Comparison of ENCODE assay signal across 29 mouse cellular contexts in the genomic region with DNA sequence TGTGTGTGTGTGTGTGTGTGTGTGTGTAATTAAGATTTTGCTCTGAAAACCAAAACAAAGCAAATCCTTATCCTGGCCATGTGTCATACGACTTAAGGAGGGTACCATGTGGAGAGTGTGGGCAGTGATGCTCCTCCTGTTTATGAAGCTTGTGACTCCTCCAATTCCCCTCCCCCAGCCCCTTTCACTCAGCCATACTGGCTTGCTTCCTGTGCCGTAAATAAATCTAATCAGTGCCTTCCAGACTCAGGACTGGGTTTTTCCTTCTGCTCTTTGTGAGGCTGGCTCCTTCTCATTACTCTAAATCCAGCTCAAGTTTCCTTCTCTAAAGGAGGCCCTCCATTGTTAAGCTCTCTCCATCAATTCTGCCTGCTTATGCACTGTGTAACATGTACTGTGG. TPM values are rescaled to one million over a fixed set of nuclear protein-coding genes. Genes with fewer than 3 reads are reported as not detected.
DNase-seq lines count a peak whose midpoint lies in the region; ATAC-seq and TF ChIP-seq lines count a peak whose summit lies in the region.
"Had no signal": no experiment of that assay in that cellular context is flagged by ENCODE, and none has a peak within 500 bp of the region (broad histone marks: within the 10 kb centered on the region; RNA-seq: fewer than 3 reads in every experiment).

No protein-coding gene starts in this region.

- no peak overlapping the region for H3K4me2 ChIP-seq in kidney, postnatal 0 days (ENCODE audit: low read length)
- peak overlapping the region; percentile 22 for H3K4me2 ChIP-seq in CH12.LX (ENCODE audit: insufficient read depth, low read depth, poor library complexity, severe bottlenecking)
- H3K4me2 ChIP-seq in embryonic facial prominence, embryonic 12.5 days (replicated peaks), result no peak overlapping the region
- H3K4me2 ChIP-seq: forebrain, embryonic 12.5 days; hindbrain, embryonic 14.5 days; midbrain, embryonic 12.5 days; neural tube, embryonic 12.5 days had no signal

- H3K4me3 ChIP-seq in kidney, postnatal 0 days (replicated peaks; ENCODE audit: low read depth, low read length), result no peak overlapping the region
- H3K4me3 ChIP-seq in CH12.LX (replicated peaks in 1 of 3; ENCODE audit: low read depth in 2 of 3, low read length in 2 of 3, poor library complexity in 1 of 3), result no peak overlapping the region
- no peak overlapping the region for H3K4me3 ChIP-seq in embryonic facial prominence, embryonic 12.5 days
- H3K4me3 ChIP-seq: forebrain, embryonic 12.5 days; heart, adult 2 months; midbrain, embryonic 12.5 days; neural tube, embryonic 12.5 days had no signal

- no peak for TF ChIP-seq POLR2A in CH12.LX (IDR thresholded peaks at IDR 0.05; ENCODE audit: low read depth, low read length)

- H3K9me3 ChIP-seq in kidney, postnatal 0 days (replicated peaks; ENCODE audit: low read length), result no peaks in the 10 kb centered on the region
- H3K9me3 ChIP-seq in CH12.LX (replicated peaks; ENCODE audit: low read length), result no peaks in the 10 kb centered on the region
- H3K9me3 ChIP-seq in embryonic facial prominence, embryonic 12.5 days, result no peaks in the 10 kb centered on the region
- H3K9me3 ChIP-seq: forebrain, embryonic 12.5 days; midbrain, embryonic 12.5 days; neural tube, embryonic 12.5 days had no signal

- DNase-seq in embryo, embryonic 11 days, result peak; percentile 31
- no peak for DNase-seq in embryo, embryonic 10 days (ENCODE audit: low spot score)
- DNase-seq in kidney, postnatal 0 days (ENCODE audit: low spot score), result peak; percentile 47
- no peak for DNase-seq in kidney, postnatal 25 days
- DNase-seq in CH12.LX (ENCODE audit: extremely low read depth), result no peak
- DNase-seq in lung, postnatal 36 days, result no peak
- DNase-seq in layer of hippocampus, adult 9-10 months (ENCODE audit: low spot score), result no peak
- DNase-seq: adrenal gland, adult 2 months; cerebellum, adult 8-10 months; gastrocnemius, postnatal 14 days; heart, adult 2 months; kidney, adult 8-10 months; lung, adult 18-20 months; lung, postnatal 4 days; right cerebral cortex, adult 18-20 months; spleen, adult 18-20 months; thymus, postnatal 36 days had no signal

- ATAC-seq in kidney, postnatal 0 days (replicated peaks; ENCODE audit: low FRiP score, low read depth), result no peak
- ATAC-seq in embryonic facial prominence, embryonic 12.5 days (ENCODE audit: insufficient number of reproducible peaks, insufficient read depth, low FRiP score, low TSS enrichment), result no peak

- TF ChIP-seq EP300 in CH12.LX (IDR thresholded peaks at IDR 0.05; ENCODE audit: low read length), result no peak

- peaks cover 7% of the 10 kb centered on the region; the same call in 1 of the 2 replicates for H3K4me1 ChIP-seq in kidney, postnatal 0 days (replicated peaks; ENCODE audit: insufficient read depth, low read length)
- peaks cover 14 to 18% of the 10 kb centered on the region in 2 experiments for H3K4me1 ChIP-seq in CH12.LX (ENCODE audit: control insufficient read depth in 1 of 2, insufficient read depth in 2 of 2)
- H3K4me1 ChIP-seq in embryonic facial prominence, embryonic 12.5 days, result peaks cover 9% of the 10 kb centered on the region

- H3K27me3 ChIP-seq in kidney, postnatal 0 days (ENCODE audit: insufficient read depth, low read length), result no peaks in the 10 kb centered on the region
- H3K27me3 ChIP-seq in CH12.LX (replicated peaks), result peaks cover 38% of the 10 kb centered on the region
- H3K27me3 ChIP-seq in embryonic facial prominence, embryonic 12.5 days, result no peaks in the 10 kb centered on the region

- 7% methylated on average over 2 of the region's 2 CpGs for WGBS in kidney, postnatal 0 days
- 29% methylated on average over 2 of the region's 2 CpGs for WGBS in embryonic facial prominence, embryonic 12.5 days

- no peaks in the 10 kb centered on the region for H3K36me3 ChIP-seq in kidney, postnatal 0 days (ENCODE audit: insufficient read depth, low read length)
- no peaks in the 10 kb centered on the region for H3K36me3 ChIP-seq in CH12.LX (replicated peaks in 1 of 2; ENCODE audit: control insufficient read depth in 1 of 2, insufficient read depth in 1 of 2, low read length in 1 of 2)
- H3K36me3 ChIP-seq in embryonic facial prominence, embryonic 12.5 days, result no peaks in the 10 kb centered on the region
- H3K36me3 ChIP-seq: forebrain, embryonic 12.5 days; midbrain, embryonic 12.5 days; neural tube, embryonic 12.5 days had no signal

- no peak for TF ChIP-seq CTCF in kidney, postnatal 0 days (IDR thresholded peaks at IDR 0.05; ENCODE audit: low read depth)
- TF ChIP-seq CTCF in CH12.LX (conservative IDR thresholded peaks at IDR 0.05 in 1 of 2, IDR thresholded peaks at IDR 0.05 in 1 of 2; ENCODE audit: low read depth in 2 of 2, low read length in 2 of 2), result no peak

- in situ Hi-C loops in CH12.LX (cut with MboI; ENCODE audit: low pct_ligation_motif_present, low pct_unique_long_range_greater_than_20kb, low sequenced_read_pairs), result loop anchor here (10.0 kb wide), 1 partner anchor 202 kb away; no protein-coding TSS in a partner anchor

- peaks cover 11% of the 10 kb centered on the region for H3K79me2 ChIP-seq in CH12.LX (replicated peaks; ENCODE audit: control insufficient read depth, extremely low read depth, insufficient read depth, poor library complexity, severe bottlenecking)

- H3K27ac ChIP-seq in kidney, postnatal 0 days, result no peak overlapping the region
- no peak overlapping the region for H3K27ac ChIP-seq in CH12.LX (ENCODE audit: insufficient read depth, low read depth)
- H3K27ac ChIP-seq in embryonic facial prominence, embryonic 12.5 days, result 0 out of 2 replicates have a peak overlapping the region, but pooled peaks have one; percentile 31
- H3K27ac ChIP-seq: forebrain, embryonic 12.5 days; heart, adult 2 months; hindbrain, embryonic 14.5 days; midbrain, embryonic 12.5 days; neural tube, embryonic 12.5 days had no signal

- no peak for TF ChIP-seq RAD21 in CH12.LX (IDR thresholded peaks at IDR 0.05; ENCODE audit: low read depth, low read length)

- no peak overlapping the region for H3K9ac ChIP-seq in kidney, postnatal 0 days (ENCODE audit: low read depth, low read length)
- no peak overlapping the region; the same call in 1 of the 2 replicates for H3K9ac ChIP-seq in CH12.LX (ENCODE audit: insufficient read depth, low read depth)
- no peak overlapping the region for H3K9ac ChIP-seq in embryonic facial prominence, embryonic 12.5 days
- H3K9ac ChIP-seq: forebrain, embryonic 12.5 days; hindbrain, embryonic 14.5 days; midbrain, embryonic 12.5 days; neural tube, embryonic 12.5 days had no signal

- dilution Hi-C loops in CH12.LX (cut with MboI; ENCODE audit: extremely low pct_ligation_motif_present, extremely low pct_unique_long_range_greater_than_20kb, low sequenced_read_pairs), result no loop called here

TF ChIP-seq in CH12.LX, 34 proteins besides CTCF, POLR2A, EP300 and RAD21 (continues in another document):
- TF ChIP-seq USF1 (IDR thresholded peaks at IDR 0.05; ENCODE audit: low read depth, low read length) (no peak), JUND (conservative IDR thresholded peaks at IDR 0.05; ENCODE audit: low read depth, low read length) (no peak), ZKSCAN1 (IDR thresholded peaks at IDR 0.05; ENCODE audit: borderline replicate concordance, low read depth, low read length) (no peak), UBTF (IDR thresholded peaks at IDR 0.05; ENCODE audit: low read depth, low read length) (no peak), ELF1 (IDR thresholded peaks at IDR 0.05; ENCODE audit: low read depth, low read length) (no peak), BHLHE40 (IDR thresholded peaks at IDR 0.05; ENCODE audit: low read depth, low read length) (no peak), TBP (conservative IDR thresholded peaks at IDR 0.05; ENCODE audit: low read depth, low read length) (no peak), MEF2A (IDR thresholded peaks at IDR 0.05; ENCODE audit: borderline replicate concordance, low read depth, low read length) (no peak), NELFE (IDR thresholded peaks at IDR 0.05; ENCODE audit: low read depth, low read length) (no peak), MYC (IDR thresholded peaks at IDR 0.05; ENCODE audit: low read depth, low read length) (no peak), JUN (IDR thresholded peaks at IDR 0.05; ENCODE audit: insufficient read depth, low read depth, low read length) (no peak), NRF1 (IDR thresholded peaks at IDR 0.05; ENCODE audit: low read depth, low read length) (no peak)

RNA-seq across cellular contexts. Expression of gene Smtnl1, which starts 0.8 kb away (rescaled TPM):
- polyA plus RNA-seq in kidney, postnatal 0 days (2015; fragmentation: Nextera tagmentation; extraction: Ambion mirVana), result 0.36 and 0.37 TPM in 2 replicates
- total RNA-seq in CH12.LX (2012; rRNA removed) (0.71 and 1.5 TPM in 2 replicates), CH12.LX (2014; rRNA removed) (0.26 TPM in 1 of 2 replicates, not detected in the other)
- 0.13 and 0.14 TPM in 2 replicates for polyA plus RNA-seq in CH12.LX (2012; ENCODE audit: insufficient read length, low read depth)
- polyA plus RNA-seq in embryonic facial prominence, embryonic 12.5 days (2016; fragmentation: Nextera tagmentation; extraction: Ambion mirVana), result 0.13 and 0.23 TPM in 2 replicates
- total RNA-seq: adrenal gland, adult 2 months; common myeloid progenitor, adult 5-6 weeks; heart, adult 2 months; heart, postnatal 25 days; left cerebral cortex, postnatal 25 days had no signal
- polyA plus RNA-seq: adrenal gland, adult 2 months; forebrain, embryonic 12.5 days; frontal cortex, adult 2 months; heart, adult 2 months; hindbrain, embryonic 14.5 days; intestine, embryonic 14.5 days; large intestine, adult 2 months; liver, adult 2 months; neural tube, embryonic 12.5 days had no signal

RNA-seq across cellular contexts. Expression of gene Timm10, which starts 3.6 kb away (rescaled TPM):
- polyA plus RNA-seq in kidney, postnatal 0 days (2015; fragmentation: Nextera tagmentation; extraction: Ambion mirVana), result 63.6 and 71.1 TPM in 2 replicates
- total RNA-seq in CH12.LX (2012; rRNA removed) (81.2 and 99.6 TPM in 2 replicates), CH12.LX (2014; rRNA removed) (107 and 115 TPM in 2 replicates)
- 77.7 and 86.0 TPM in 2 replicates for polyA plus RNA-seq in CH12.LX (2012; ENCODE audit: insufficient read length, low read depth)
- 39.4 and 41.3 TPM in 2 replicates for polyA plus RNA-seq in embryonic facial prominence, embryonic 12.5 days (2016; fragmentation: Nextera tagmentation; extraction: Ambion mirVana)

RNA-seq across cellular contexts. Expression of gene Slc43a1, which starts 15.4 kb away (rescaled TPM):
- 8.3 and 8.5 TPM in 2 replicates for polyA plus RNA-seq in kidney, postnatal 0 days (2015; fragmentation: Nextera tagmentation; extraction: Ambion mirVana)
- total RNA-seq in CH12.LX (2012; rRNA removed) (4.9 and 5.0 TPM in 2 replicates), CH12.LX (2014; rRNA removed) (0.19 TPM in 1 of 2 replicates, not detected in the other)
- polyA plus RNA-seq in CH12.LX (2012; ENCODE audit: insufficient read length, low read depth), result 0.30 and 0.71 TPM in 2 replicates
- polyA plus RNA-seq in embryonic facial prominence, embryonic 12.5 days (2016; fragmentation: Nextera tagmentation; extraction: Ambion mirVana), result 19.0 and 19.6 TPM in 2 replicates

RNA-seq across cellular contexts. Expression of gene Ube2l6, which starts 24.6 kb away (rescaled TPM):
- polyA plus RNA-seq in kidney, postnatal 0 days (2015; fragmentation: Nextera tagmentation; extraction: Ambion mirVana), result 30.5 and 33.9 TPM in 2 replicates
- total RNA-seq in CH12.LX (2012; rRNA removed) (1.7 and 2.0 TPM in 2 replicates), CH12.LX (2014; rRNA removed) (7.3 and 8.5 TPM in 2 replicates)
- 4.1 and 5.0 TPM in 2 replicates for polyA plus RNA-seq in CH12.LX (2012; ENCODE audit: insufficient read length, low read depth)
- 32.9 and 33.5 TPM in 2 replicates for polyA plus RNA-seq in embryonic facial prominence, embryonic 12.5 days (2016; fragmentation: Nextera tagmentation; extraction: Ambion mirVana)

RNA-seq across cellular contexts. Expression of gene Serping1, which starts 48.0 kb away (rescaled TPM):
- polyA plus RNA-seq in kidney, postnatal 0 days (2015; fragmentation: Nextera tagmentation; extraction: Ambion mirVana), result 140 and 156 TPM in 2 replicates
- not detected in 2 replicates for total RNA-seq in CH12.LX (2012; rRNA removed)
- total RNA-seq in CH12.LX (2014; rRNA removed), result not detected in 2 replicates
- not detected in 2 replicates for polyA plus RNA-seq in CH12.LX (2012; ENCODE audit: insufficient read length, low read depth)
- polyA plus RNA-seq in embryonic facial prominence, embryonic 12.5 days (2016; fragmentation: Nextera tagmentation; extraction: Ambion mirVana), result 24.7 and 24.9 TPM in 2 replicates
- total RNA-seq: common myeloid progenitor, adult 5-6 weeks had no signal

Comparison
In these comparisons a context has a peak if more than half of its experiments do, and no peak if none do; other contexts are left out.
1. DNase-seq: peak in embryo, embryonic 11 days (single experiment) and kidney, postnatal 0 days (single experiment); none in embryo, embryonic 10 days (single experiment), kidney, postnatal 25 days (0 of 2), CH12.LX (single experiment), lung, postnatal 36 days (single experiment) and layer of hippocampus, adult 9-10 months (single experiment).